Mouse (Mus musculus) myocyte (in vitro differentiated cells): ENCODE results near the gene Plekho1.
"Not testable (repeated sequence)": the region's sequence is repeated elsewhere in the genome, so short reads cannot be mapped to it uniquely, and the experiment has no call there.

Source experiments
- E2F4 ChIP-seq: IDR thresholded peaks from one replicate; pipeline ENCODE4 v1.6.1; 2011; ENCODE audit warnings: mild to moderate bottlenecking, control low read depth, moderate library complexity; ENCODE audit not compliant: insufficient read depth
- MYOG ChIP-seq, 3 experiments: IDR thresholded peaks; one replicate each; pipeline ENCODE4 v1.6.1; 2011; ENCODE audit warnings: control low read depth in 2 of 3, low read depth in 2 of 3, mild to moderate bottlenecking in 2 of 3; ENCODE audit not compliant: insufficient read length in 2 of 3, control insufficient read depth in 1 of 3, insufficient read depth in 1 of 3
- POLR2A ChIP-seq: IDR thresholded peaks from one replicate; pipeline ENCODE4 v1.6.1; 2011; ENCODE audit warnings: low read depth, mild to moderate bottlenecking, control low read depth, moderate library complexity; ENCODE audit not compliant: insufficient read length
- POLR2AphosphoS2 ChIP-seq: IDR thresholded peaks from one replicate; pipeline ENCODE4 v1.6.1; 2011; ENCODE audit warnings: low read depth, control low read depth; ENCODE audit not compliant: insufficient read length
- TCF12 ChIP-seq: IDR thresholded peaks from one replicate; pipeline ENCODE4 v1.6.1; 2011; ENCODE audit warnings: mild to moderate bottlenecking, control low read depth; ENCODE audit not compliant: poor library complexity, insufficient read depth, severe bottlenecking
- TCF3 ChIP-seq: IDR thresholded peaks from one replicate; pipeline ENCODE4 v1.6.1; 2011; ENCODE audit warnings: low read depth, control low read depth; ENCODE audit not compliant: insufficient read length
- USF1 ChIP-seq: IDR thresholded peaks from one replicate; pipeline ENCODE4 v1.6.1; 2011; ENCODE audit warnings: low read depth, mild to moderate bottlenecking, control low read depth, moderate library complexity

DNA sequence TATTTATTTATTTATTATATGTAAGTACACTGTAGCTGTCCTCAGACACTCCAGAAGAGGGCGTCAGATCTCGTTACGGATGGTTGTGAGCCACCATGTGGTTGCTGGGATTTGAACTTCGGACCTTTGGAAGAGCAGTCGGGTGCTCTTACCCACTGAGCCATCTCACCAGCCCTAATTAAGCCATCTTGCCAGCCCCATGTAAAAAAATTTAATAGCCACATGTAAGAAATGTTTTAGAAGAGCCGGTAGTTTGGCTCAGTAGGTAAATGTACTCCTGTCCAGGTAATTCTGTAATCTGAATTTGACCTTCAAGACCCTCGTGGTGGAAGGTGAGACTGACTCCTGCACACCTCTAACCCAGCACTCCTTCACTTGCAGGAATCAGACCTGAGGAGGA, 25.1 kb downstream of the Plekho1 start:
- not testable (repeated sequence) for TF ChIP-seq POLR2A; USF1; TCF3; TCF12; E2F4; POLR2AphosphoS2; MYOG (IDR thresholded peaks at IDR 0.05; ENCODE audit: control insufficient read depth in 1 of 3, insufficient read depth in 1 of 3, insufficient read length in 2 of 3, low read depth in 2 of 3)
